Mouse (Mus musculus) embryonic fibroblast, embryonic 13.5 days (primary cell): ENCODE measurements around the gene Hddc3.

Experiments
- CTCF ChIP-seq: IDR thresholded peaks from 2 replicates; pipeline ENCODE4 v1.5.1; 2011; ENCODE audit warnings: mild to moderate bottlenecking, control low read depth, low read length, moderate library complexity, borderline replicate concordance; ENCODE audit not compliant: insufficient read depth
- POLR2A ChIP-seq: IDR thresholded peaks from 2 replicates; pipeline ENCODE4 v1.6.1; 2011; ENCODE audit warnings: low read depth, mild to moderate bottlenecking, control low read depth, low read length, moderate library complexity

DNA sequence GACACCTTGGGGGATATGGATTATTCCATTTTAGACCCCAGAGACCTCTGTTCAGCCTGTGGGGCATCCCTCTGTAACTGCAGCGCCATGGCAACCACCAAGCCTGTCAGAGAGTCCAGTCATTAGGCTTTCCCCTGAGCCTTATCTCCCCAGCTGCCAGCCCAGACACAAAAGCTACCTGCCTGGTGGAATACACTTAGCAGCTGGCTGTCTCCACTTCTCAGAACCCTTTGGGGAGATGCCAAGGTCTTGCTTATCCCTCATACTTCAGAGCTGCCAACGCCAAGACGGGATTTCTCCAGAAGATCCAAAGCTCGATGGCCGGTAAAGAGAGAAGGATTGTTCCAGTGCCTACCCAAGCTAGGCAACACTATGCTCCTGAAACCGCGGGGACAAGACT lies 1.1 kb upstream of the Hddc3 start:
- TF ChIP-seq POLR2A (no peak), CTCF (no peak)
